ENCODE assay signal across 8 mouse cellular contexts in the genomic region with DNA sequence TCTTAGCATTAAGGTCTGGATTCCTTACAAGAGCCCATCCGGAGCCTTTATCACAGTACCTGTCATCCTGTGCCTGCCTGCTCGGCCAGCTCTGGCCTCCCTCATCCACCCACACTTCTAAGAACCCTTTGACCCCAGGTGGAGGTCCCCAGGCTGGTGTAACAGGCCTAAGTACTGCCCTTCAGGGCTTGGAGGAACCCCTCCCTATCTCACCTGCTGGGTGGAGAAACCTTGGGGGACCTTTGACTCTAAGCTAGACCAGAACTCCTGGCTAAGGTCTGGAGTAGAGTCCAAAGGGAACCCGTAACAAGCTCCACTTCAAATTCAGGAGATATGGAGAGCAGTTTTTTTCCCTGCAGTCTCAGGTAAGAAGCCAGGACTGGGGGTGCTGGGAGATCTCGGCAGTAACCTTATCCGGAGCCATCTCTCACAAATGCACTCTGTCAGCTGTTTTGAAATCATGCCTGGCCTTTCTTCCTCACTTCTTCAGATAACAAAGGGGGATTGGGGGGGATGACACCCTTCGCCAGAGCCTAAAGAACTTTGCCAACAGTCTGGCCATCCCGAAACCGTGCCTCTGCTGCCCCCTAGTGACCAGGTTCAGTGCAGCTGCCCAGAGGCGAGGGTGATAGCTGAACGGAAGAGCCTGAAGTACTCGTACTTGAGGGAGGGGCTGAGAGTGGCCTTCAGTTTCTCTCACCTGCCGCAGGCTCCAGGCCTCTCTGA. TPM values are rescaled to one million over a fixed set of nuclear protein-coding genes. Genes with fewer than 3 reads are reported as not detected.
DNase-seq lines count a peak whose midpoint lies in the region; ATAC-seq and TF ChIP-seq lines count a peak whose summit lies in the region.

No protein-coding gene starts in this region.

- H3K27me3 ChIP-seq in forebrain, embryonic 11.5 days (ENCODE audit: control insufficient read depth, insufficient read depth, low read length), result no peaks in the 10 kb centered on the region
- H3K27me3 ChIP-seq in forebrain, embryonic 16.5 days (replicated peaks; ENCODE audit: control insufficient read depth, insufficient read depth, low read length), result no peaks in the 10 kb centered on the region
- H3K27me3 ChIP-seq in Patski, result no peaks in the 10 kb centered on the region

- no peak overlapping the region for H3K9ac ChIP-seq in forebrain, embryonic 11.5 days (ENCODE audit: low read length)
- no peak overlapping the region for H3K9ac ChIP-seq in forebrain, embryonic 16.5 days (replicated peaks; ENCODE audit: low read depth, low read length)

- ATAC-seq in forebrain, embryonic 11.5 days (replicated peaks; ENCODE audit: low FRiP score), result peak; percentile 35
- no peak for ATAC-seq in forebrain, embryonic 16.5 days
- ATAC-seq in Patski, result peak; percentile 38
- peak; percentile 60 for ATAC-seq in granulocyte monocyte progenitor cell, adult 5-6 weeks (replicated peaks; ENCODE audit: poor library complexity, severe bottlenecking)
- peak; percentile 68 for ATAC-seq in megakaryocyte, adult 5-6 weeks (ENCODE audit: poor library complexity, severe bottlenecking)

- H3K9me3 ChIP-seq in forebrain, embryonic 11.5 days (ENCODE audit: control insufficient read depth, low read length), result no peaks in the 10 kb centered on the region
- no peaks in the 10 kb centered on the region for H3K9me3 ChIP-seq in forebrain, embryonic 16.5 days (ENCODE audit: control insufficient read depth, low read length)

- POLR2A ChIA-PET in Patski (lab: Charles Lee), result interaction anchor here (0.8 to 2.0 kb wide), 3 partner anchors 15 to 20 kb away, joined by 3 to 16 read pairs (median 6); a partner anchor contains a TSS

- 21% methylated on average over 12 of the region's 12 CpGs for WGBS in forebrain, embryonic 11.5 days
- whole genome bisulfite sequencing in forebrain, embryonic 16.5 days, result 21% methylated on average over 12 of the region's 12 CpGs

- H3K27ac ChIP-seq in forebrain, embryonic 11.5 days (ENCODE audit: low read depth, low read length), result no peak overlapping the region
- H3K27ac ChIP-seq in forebrain, embryonic 16.5 days (ENCODE audit: low read length), result no peak overlapping the region

- H3K4me1 ChIP-seq in forebrain, embryonic 11.5 days (replicated peaks; ENCODE audit: control insufficient read depth, insufficient read depth, low read length), result peaks cover 11% of the 10 kb centered on the region
- peaks cover 22% of the 10 kb centered on the region for H3K4me1 ChIP-seq in forebrain, embryonic 16.5 days (replicated peaks; ENCODE audit: control insufficient read depth, insufficient read depth, low read length)

- CTCF ChIA-PET in Patski (lab: Charles Lee), result interaction anchor here (0.7 to 6.1 kb wide), 10 partner anchors 8 to 98 kb away, joined by 3 to 74 read pairs (median 4); a partner anchor contains a TSS

- no peaks in the 10 kb centered on the region for H3K36me3 ChIP-seq in forebrain, embryonic 11.5 days (ENCODE audit: control insufficient read depth, insufficient read depth, low read length)
- no peaks in the 10 kb centered on the region for H3K36me3 ChIP-seq in forebrain, embryonic 16.5 days (ENCODE audit: control insufficient read depth, insufficient read depth)

- no peak for TF ChIP-seq CTCF in Patski (IDR thresholded peaks at IDR 0.05)

- H3K4me3 ChIP-seq in forebrain, embryonic 11.5 days (ENCODE audit: low read depth, low read length), result no peak overlapping the region
- H3K4me3 ChIP-seq in forebrain, embryonic 16.5 days (replicated peaks; ENCODE audit: low read length), result no peak overlapping the region

- in situ Hi-C loops in Patski (cut with MboI; ENCODE audit: low pct_unique_long_range_greater_than_20kb), result no loop called here

- H3K4me2 ChIP-seq in forebrain, embryonic 11.5 days (ENCODE audit: low read depth, low read length, severe bottlenecking), result no peak overlapping the region
- no peak overlapping the region for H3K4me2 ChIP-seq in forebrain, embryonic 16.5 days (ENCODE audit: low read length)

- peak; percentile 92 for DNase-seq in forebrain, embryonic 11.5 days (ENCODE audit: low spot score)
- no peak for DNase-seq in Patski (ENCODE audit: low read depth, low spot score)
- DNase-seq in cerebellum, postnatal 25 days, result peak; percentile 90 to 93
- peak; percentile 92 to 93 for DNase-seq in kidney, postnatal 4 days
- peak; percentile 81 to 91 for DNase-seq in spleen, postnatal 10 days (ENCODE audit: low spot score in 2 of 2)

RNA-seq across cellular contexts. Expression of a gene that starts 5.2 kb away (rescaled TPM):
- polyA plus RNA-seq in forebrain, embryonic 11.5 days (2014; fragmentation: Nextera tagmentation; extraction: Ambion mirVana), result 8.8 and 9.2 TPM in 2 replicates
- polyA plus RNA-seq in forebrain, embryonic 16.5 days (2015; fragmentation: Nextera tagmentation; extraction: Ambion mirVana), result 11.0 and 11.2 TPM in 2 replicates
- 10.2 TPM for polyA plus RNA-seq in Patski (2021)
- 11.5 and 12.8 TPM in 2 replicates for total RNA-seq in granulocyte monocyte progenitor cell, adult 5-6 weeks (2014; fragmentation: Nextera tagmentation)
- total RNA-seq in granulocyte monocyte progenitor cell, adult 5-6 weeks (2017), result 2.4 and 3.6 TPM in 2 replicates
- 23.9 and 25.7 TPM in 2 replicates for total RNA-seq in megakaryocyte, adult 5-6 weeks (2015)
- total RNA-seq in megakaryocyte, adult 5-6 weeks (2017), result 6.1 and 8.7 TPM in 2 replicates

RNA-seq across cellular contexts. Expression of a gene that starts 5.6 kb away (rescaled TPM):
- 13.8 and 16.0 TPM in 2 replicates for polyA plus RNA-seq in forebrain, embryonic 11.5 days (2014; fragmentation: Nextera tagmentation; extraction: Ambion mirVana)
- polyA plus RNA-seq in forebrain, embryonic 16.5 days (2015; fragmentation: Nextera tagmentation; extraction: Ambion mirVana), result 20.6 and 24.2 TPM in 2 replicates
- polyA plus RNA-seq in Patski (2021), result 28.0 TPM
- 27.1 and 27.5 TPM in 2 replicates for total RNA-seq in granulocyte monocyte progenitor cell, adult 5-6 weeks (2014; fragmentation: Nextera tagmentation)
- total RNA-seq in granulocyte monocyte progenitor cell, adult 5-6 weeks (2017), result 21.3 and 28.0 TPM in 2 replicates
- 16.1 and 17.7 TPM in 2 replicates for total RNA-seq in megakaryocyte, adult 5-6 weeks (2015)
- 23.9 and 36.1 TPM in 2 replicates for total RNA-seq in megakaryocyte, adult 5-6 weeks (2017)

RNA-seq across cellular contexts. Expression of a gene that starts 18.9 kb away (rescaled TPM):
- polyA plus RNA-seq in forebrain, embryonic 11.5 days (2014; fragmentation: Nextera tagmentation; extraction: Ambion mirVana), result 34.3 and 35.2 TPM in 2 replicates
- polyA plus RNA-seq in forebrain, embryonic 16.5 days (2015; fragmentation: Nextera tagmentation; extraction: Ambion mirVana), result 49.9 and 57.3 TPM in 2 replicates
- polyA plus RNA-seq in Patski (2021), result 98.7 TPM
- total RNA-seq in granulocyte monocyte progenitor cell, adult 5-6 weeks (2014; fragmentation: Nextera tagmentation), result 37.4 and 55.9 TPM in 2 replicates
- 48.2 and 50.3 TPM in 2 replicates for total RNA-seq in granulocyte monocyte progenitor cell, adult 5-6 weeks (2017)
- 77.6 and 92.0 TPM in 2 replicates for total RNA-seq in megakaryocyte, adult 5-6 weeks (2015)
- 87.5 and 88.7 TPM in 2 replicates for total RNA-seq in megakaryocyte, adult 5-6 weeks (2017)

RNA-seq across cellular contexts. Expression of a gene that starts 48.3 kb away (rescaled TPM):
- not detected in 2 replicates for polyA plus RNA-seq in forebrain, embryonic 11.5 days (2014; fragmentation: Nextera tagmentation; extraction: Ambion mirVana)
- polyA plus RNA-seq in forebrain, embryonic 16.5 days (2015; fragmentation: Nextera tagmentation; extraction: Ambion mirVana), result 0.27 TPM in 1 of 2 replicates, not detected in the other
- not detected for polyA plus RNA-seq in Patski (2021)
- not detected in 2 replicates for total RNA-seq in granulocyte monocyte progenitor cell, adult 5-6 weeks (2014; fragmentation: Nextera tagmentation)
- 0.46 and 2.8 TPM in 2 replicates for total RNA-seq in granulocyte monocyte progenitor cell, adult 5-6 weeks (2017)
- 22.9 and 25.7 TPM in 2 replicates for total RNA-seq in megakaryocyte, adult 5-6 weeks (2015)
- 28.1 and 46.6 TPM in 2 replicates for total RNA-seq in megakaryocyte, adult 5-6 weeks (2017)
